Mouse (Mus musculus): ENCODE results near the gene Fam20a. TPM values are rescaled to one million over a fixed set of nuclear protein-coding genes. Genes with fewer than 3 reads are reported as not detected.

Gene Fam20a
- polyA plus RNA-seq, 1 experiment from 2014 or later, result 2.6 TPM

GRCm38 (mm10) chr11:109672021-109672324, 50.1 kb downstream of the Fam20a start:
- 94% methylated on average over 5 of the region's 5 CpGs for WGBS
- peaks cover 13 to 21% of the 10 kb centered on the region in 2 experiments for H3K4me1 ChIP-seq (ENCODE audit: control insufficient read depth in 2 of 2, insufficient read depth in 2 of 2, low read length in 2 of 2)
- no peaks in the 10 kb centered on the region for H3K27me3 ChIP-seq (ENCODE audit: control insufficient read depth, insufficient read depth, low read length)
- peaks cover 52% of the 10 kb centered on the region for H3K36me3 ChIP-seq (ENCODE audit: control insufficient read depth, insufficient read depth, low read length)
- no peak overlapping the region for H3K4me3 ChIP-seq (ENCODE audit: control insufficient read depth in 1 of 2, insufficient read depth in 1 of 2, low read depth in 1 of 2, low read length in 2 of 2)
- H3K27ac ChIP-seq (replicated peaks in 1 of 2; ENCODE audit: control insufficient read depth in 1 of 2, insufficient read depth in 1 of 2, low read depth in 2 of 2, low read length in 2 of 2), result 0 out of 4 replicates have a peak overlapping the region, but pooled peaks of 1 of the 2 experiments have one; percentile 37
- H3K9me3 ChIP-seq (ENCODE audit: control insufficient read depth, low read length), result no peaks in the 10 kb centered on the region
- H3K4me2 ChIP-seq (ENCODE audit: low read length), result no peak overlapping the region
- no peak overlapping the region for H3K9ac ChIP-seq (ENCODE audit: low read length)
- ATAC-seq (ENCODE audit: insufficient number of reproducible peaks, insufficient read depth, low FRiP score, low read depth), result no peak

- H3K27me3 ChIP-seq (ENCODE audit: control insufficient read depth, insufficient read depth, low read length), result no peaks in the 10 kb centered on the region
- no peaks in the 10 kb centered on the region for H3K9me3 ChIP-seq (ENCODE audit: control insufficient read depth, low read length)
- no peak for ATAC-seq (ENCODE audit: insufficient number of reproducible peaks, insufficient read depth, low FRiP score, low read depth)
- no peak overlapping the region for H3K4me2 ChIP-seq (ENCODE audit: low read length)
- peaks cover 58% of the 10 kb centered on the region for H3K36me3 ChIP-seq (ENCODE audit: control insufficient read depth, insufficient read depth, low read length)
- H3K4me1 ChIP-seq (ENCODE audit: control insufficient read depth in 2 of 2, insufficient read depth in 2 of 2, low read length in 2 of 2), result peaks cover 13 to 20% of the 10 kb centered on the region in 2 experiments
- H3K9ac ChIP-seq (ENCODE audit: low read length), result no peak overlapping the region
- H3K4me3 ChIP-seq (ENCODE audit: control insufficient read depth in 1 of 2, insufficient read depth in 1 of 2, low read depth in 1 of 2, low read length in 2 of 2), result no peak overlapping the region
- H3K27ac ChIP-seq (replicated peaks in 1 of 2; ENCODE audit: control insufficient read depth in 1 of 2, insufficient read depth in 1 of 2, low read depth in 2 of 2, low read length in 2 of 2), result peak overlapping the region in 1 of 2 experiments; percentile 37; a peak in 1 of 4 replicates
- WGBS, result 79% methylated on average over 6 of the region's 6 CpGs
Observed at GRCm38 (mm10) chr11:109671136-109672020, 50.7 kb downstream of the Fam20a start.

- Histone ChIP-seq H3K4me2 (ENCODE audit: low read length) (no peak overlapping the region), H3K36me3 (ENCODE audit: control insufficient read depth, insufficient read depth, low read length) (peaks cover 69% of the 10 kb centered on the region)
Observed at GRCm38 (mm10) chr11:109670026-109670916, 51.8 kb downstream of the Fam20a start.

GRCm38 (mm10) chr11:109669149-109669708, 52.9 kb downstream of the Fam20a start:
- H3K4me1 ChIP-seq (ENCODE audit: control insufficient read depth in 2 of 2, insufficient read depth in 2 of 2, low read length in 2 of 2), result peaks cover 11 to 14% of the 10 kb centered on the region in 2 experiments
- peaks cover 79% of the 10 kb centered on the region for H3K36me3 ChIP-seq (ENCODE audit: control insufficient read depth, insufficient read depth, low read length)
- no peaks in the 10 kb centered on the region for H3K9me3 ChIP-seq (ENCODE audit: control insufficient read depth, low read length)
- no peak overlapping the region for H3K4me2 ChIP-seq (ENCODE audit: low read length)
- no peak for ATAC-seq (ENCODE audit: insufficient number of reproducible peaks, insufficient read depth, low FRiP score, low read depth)
- H3K27ac ChIP-seq (replicated peaks in 1 of 2; ENCODE audit: control insufficient read depth in 1 of 2, insufficient read depth in 1 of 2, low read depth in 2 of 2, low read length in 2 of 2), result no peak overlapping the region
- no peak overlapping the region for H3K4me3 ChIP-seq (ENCODE audit: control insufficient read depth in 1 of 2, insufficient read depth in 1 of 2, low read depth in 1 of 2, low read length in 2 of 2)
- WGBS, result 80% methylated on average over 8 of the region's 8 CpGs
- no peak overlapping the region for H3K9ac ChIP-seq (ENCODE audit: low read length)
- no peaks in the 10 kb centered on the region for H3K27me3 ChIP-seq (ENCODE audit: control insufficient read depth, insufficient read depth, low read length)

More at GRCm38 (mm10) chr11:109670026-109670916, 51.8 kb downstream of the Fam20a start:
- Histone ChIP-seq H3K27ac (replicated peaks in 1 of 2; ENCODE audit: control insufficient read depth in 1 of 2, insufficient read depth in 1 of 2, low read depth in 2 of 2, low read length in 2 of 2) (peak overlapping the region; percentile 19 to 62; a peak in 2 of 4 replicates), H3K9me3 (ENCODE audit: control insufficient read depth, low read length) (no peaks in the 10 kb centered on the region), H3K9ac (ENCODE audit: low read length) (no peak overlapping the region), H3K4me3 (ENCODE audit: control insufficient read depth in 1 of 2, insufficient read depth in 1 of 2, low read depth in 1 of 2, low read length in 2 of 2) (no peak overlapping the region), H3K4me1 (ENCODE audit: control insufficient read depth in 2 of 2, insufficient read depth in 2 of 2, low read length in 2 of 2) (peaks cover 11 to 14% of the 10 kb centered on the region in 2 experiments), H3K27me3 (ENCODE audit: control insufficient read depth, insufficient read depth, low read length) (no peaks in the 10 kb centered on the region)
- WGBS, result 58% methylated on average over 14 of the region's 14 CpGs
- ATAC-seq (ENCODE audit: insufficient number of reproducible peaks, insufficient read depth, low FRiP score, low read depth), result 0 out of 2 replicates have a peak, but pooled peaks have one; percentile 38

GRCm38 (mm10) chr11:109668115-109668725, 53.9 kb downstream of the Fam20a start:
- Histone ChIP-seq H3K4me1 (ENCODE audit: control insufficient read depth in 2 of 2, insufficient read depth in 2 of 2, low read length in 2 of 2) (peaks cover 9 to 12% of the 10 kb centered on the region in 2 experiments), H3K4me3 (ENCODE audit: control insufficient read depth in 1 of 2, insufficient read depth in 1 of 2, low read depth in 1 of 2, low read length in 2 of 2) (no peak overlapping the region), H3K36me3 (ENCODE audit: control insufficient read depth, insufficient read depth, low read length) (peaks cover 89% of the 10 kb centered on the region), H3K9me3 (ENCODE audit: control insufficient read depth, low read length) (no peaks in the 10 kb centered on the region), H3K27ac (replicated peaks in 1 of 2; ENCODE audit: control insufficient read depth in 1 of 2, insufficient read depth in 1 of 2, low read depth in 2 of 2, low read length in 2 of 2) (no peak overlapping the region), H3K27me3 (ENCODE audit: control insufficient read depth, insufficient read depth, low read length) (no peaks in the 10 kb centered on the region), H3K9ac (ENCODE audit: low read length) (no peak overlapping the region), H3K4me2 (ENCODE audit: low read length) (no peak overlapping the region)
- no peak for ATAC-seq (ENCODE audit: insufficient number of reproducible peaks, insufficient read depth, low FRiP score, low read depth)
- WGBS, result 78% methylated on average over 8 of the region's 8 CpGs

- ATAC-seq (ENCODE audit: insufficient number of reproducible peaks, insufficient read depth, low FRiP score, low read depth), result no peak
- Histone ChIP-seq H3K9ac (ENCODE audit: low read length) (no peak overlapping the region), H3K4me1 (ENCODE audit: control insufficient read depth in 2 of 2, insufficient read depth in 2 of 2, low read length in 2 of 2) (peaks cover 3 to 4% of the 10 kb centered on the region in 2 experiments; a peak in 2 of 4 replicates), H3K27ac (replicated peaks in 1 of 2; ENCODE audit: control insufficient read depth in 1 of 2, insufficient read depth in 1 of 2, low read depth in 2 of 2, low read length in 2 of 2) (no peak overlapping the region), H3K36me3 (ENCODE audit: control insufficient read depth, insufficient read depth, low read length) (peaks cover 96% of the 10 kb centered on the region), H3K4me3 (ENCODE audit: control insufficient read depth in 1 of 2, insufficient read depth in 1 of 2, low read depth in 1 of 2, low read length in 2 of 2) (no peak overlapping the region), H3K4me2 (ENCODE audit: low read length) (no peak overlapping the region), H3K9me3 (ENCODE audit: control insufficient read depth, low read length) (no peaks in the 10 kb centered on the region), H3K27me3 (ENCODE audit: control insufficient read depth, insufficient read depth, low read length) (no peaks in the 10 kb centered on the region)
- WGBS, result 88% methylated on average over 19 of the region's 19 CpGs
Observed at GRCm38 (mm10) chr11:109667371-109667770, 54.7 kb downstream of the Fam20a start.

- Histone ChIP-seq H3K36me3 (ENCODE audit: control insufficient read depth, insufficient read depth, low read length) (peaks cover 96% of the 10 kb centered on the region), H3K4me1 (ENCODE audit: control insufficient read depth in 2 of 2, insufficient read depth in 2 of 2, low read length in 2 of 2) (peaks cover 3 to 4% of the 10 kb centered on the region in 2 experiments; a peak in 1 of 4 replicates), H3K9me3 (ENCODE audit: control insufficient read depth, low read length) (no peaks in the 10 kb centered on the region), H3K27me3 (ENCODE audit: control insufficient read depth, insufficient read depth, low read length) (no peaks in the 10 kb centered on the region), H3K9ac (ENCODE audit: low read length) (no peak overlapping the region), H3K27ac (replicated peaks in 1 of 2; ENCODE audit: control insufficient read depth in 1 of 2, insufficient read depth in 1 of 2, low read depth in 2 of 2, low read length in 2 of 2) (no peak overlapping the region), H3K4me3 (ENCODE audit: control insufficient read depth in 1 of 2, insufficient read depth in 1 of 2, low read depth in 1 of 2, low read length in 2 of 2) (no peak overlapping the region), H3K4me2 (ENCODE audit: low read length) (no peak overlapping the region)
- ATAC-seq (ENCODE audit: insufficient number of reproducible peaks, insufficient read depth, low FRiP score, low read depth), result no peak
- 92% methylated on average over 13 of the region's 13 CpGs for WGBS
Observed at GRCm38 (mm10) chr11:109666411-109666810, 55.7 kb downstream of the Fam20a start.

Data from heart, embryonic 14.5 days (tissue).